In the genomic region with DNA sequence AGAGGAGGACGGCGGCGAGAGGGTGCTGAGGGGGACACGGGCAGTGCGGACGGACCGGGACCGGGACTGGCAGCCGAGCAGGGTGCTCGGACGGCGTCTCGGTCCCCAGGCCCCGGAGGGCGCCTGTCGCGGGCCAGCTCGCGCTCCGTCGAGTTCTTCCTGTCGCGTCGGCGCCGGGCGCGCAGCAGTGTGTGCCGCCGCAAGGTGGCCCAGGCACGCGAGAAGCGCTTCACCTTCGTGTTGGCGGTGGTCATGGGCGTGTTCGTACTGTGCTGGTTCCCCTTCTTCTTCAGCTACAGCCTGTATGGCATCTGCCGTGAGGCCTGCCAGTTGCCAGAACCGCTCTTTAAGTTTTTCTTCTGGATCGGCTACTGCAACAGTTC, we compare ENCODE assay signal across 9 mouse cellular contexts. TPM values are rescaled to one million over a fixed set of nuclear protein-coding genes. Genes with fewer than 3 reads are reported as not detected.
DNase-seq lines count a peak whose midpoint lies in the region; ATAC-seq lines count a peak whose summit lies in the region.
"Had no signal": no experiment of that assay in that cellular context is flagged by ENCODE, and none has a peak within 500 bp of the region (broad histone marks: within the 10 kb centered on the region; RNA-seq: fewer than 3 reads in every experiment).

No protein-coding gene starts in this region.

- H3K4me2 ChIP-seq in lung, embryonic 16.5 days (ENCODE audit: low read depth, low read length): peak overlapping the region; percentile 39
- H3K4me2 ChIP-seq in hindbrain, embryonic 16.5 days (ENCODE audit: low read length): peak overlapping the region; percentile 94
- H3K4me2 ChIP-seq in neural tube, embryonic 13.5 days: peak overlapping the region; percentile 77

- ATAC-seq in lung, embryonic 16.5 days (ENCODE audit: low read depth): no peak
- ATAC-seq in hindbrain, embryonic 16.5 days: peak; percentile 16; the same call in 1 of the 2 replicates
- ATAC-seq in neural tube, embryonic 13.5 days (ENCODE audit: low read depth): no peak
- ATAC-seq: inflammation-experienced regulatory T-cells, adult 6 months had no signal

- peaks cover 71% of the 10 kb centered on the region for H3K27me3 ChIP-seq in lung, embryonic 16.5 days (ENCODE audit: control insufficient read depth, insufficient read depth, low read depth, low read length)
- H3K27me3 ChIP-seq in hindbrain, embryonic 16.5 days (replicated peaks; ENCODE audit: control insufficient read depth, insufficient read depth, low read length): peaks cover 69% of the 10 kb centered on the region
- peaks cover 84% of the 10 kb centered on the region for H3K27me3 ChIP-seq in neural tube, embryonic 13.5 days

- no peaks in the 10 kb centered on the region for H3K36me3 ChIP-seq in lung, embryonic 16.5 days (ENCODE audit: control insufficient read depth, insufficient read depth, low read length)
- no peaks in the 10 kb centered on the region for H3K36me3 ChIP-seq in hindbrain, embryonic 16.5 days (ENCODE audit: control insufficient read depth, insufficient read depth, low read length)
- H3K36me3 ChIP-seq in neural tube, embryonic 13.5 days: no peaks in the 10 kb centered on the region

- peak; percentile 17 to 28 for DNase-seq in cerebellum, postnatal 36 days
- no peak for DNase-seq in cerebellum, adult 9-10 months
- no peak for DNase-seq in lung, postnatal 36 days
- DNase-seq in adrenal gland, postnatal 36 days: no peak
- DNase-seq in right cerebral cortex, adult 2 months (ENCODE audit: low spot score in 2 of 2): no peak

- H3K27ac ChIP-seq in lung, embryonic 16.5 days (ENCODE audit: low read length): no peak overlapping the region
- H3K27ac ChIP-seq in hindbrain, embryonic 16.5 days (ENCODE audit: low read depth, low read length): no peak overlapping the region
- no peak overlapping the region for H3K27ac ChIP-seq in neural tube, embryonic 13.5 days (replicated peaks)

- no peaks in the 10 kb centered on the region for H3K9me3 ChIP-seq in lung, embryonic 16.5 days (ENCODE audit: control insufficient read depth, low read length)
- H3K9me3 ChIP-seq in hindbrain, embryonic 16.5 days (ENCODE audit: control insufficient read depth, low read length): no peaks in the 10 kb centered on the region
- H3K9me3 ChIP-seq in neural tube, embryonic 13.5 days: no peaks in the 10 kb centered on the region

- WGBS in lung, embryonic 16.5 days: 3% methylated on average over 40 of the region's 40 CpGs
- 4% methylated on average over 40 of the region's 40 CpGs for WGBS in hindbrain, embryonic 16.5 days
- WGBS in neural tube, embryonic 13.5 days: 5% methylated on average over 40 of the region's 40 CpGs

- H3K9ac ChIP-seq in lung, embryonic 16.5 days (ENCODE audit: low read length): no peak overlapping the region
- H3K9ac ChIP-seq in hindbrain, embryonic 16.5 days (ENCODE audit: low read depth, low read length): no peak overlapping the region
- no peak overlapping the region for H3K9ac ChIP-seq in neural tube, embryonic 13.5 days

- peaks cover 11% of the 10 kb centered on the region for H3K4me1 ChIP-seq in lung, embryonic 16.5 days (replicated peaks; ENCODE audit: control insufficient read depth, insufficient read depth, low read length)
- H3K4me1 ChIP-seq in hindbrain, embryonic 16.5 days (ENCODE audit: control insufficient read depth, insufficient read depth, low read depth, low read length): peaks cover 14% of the 10 kb centered on the region
- H3K4me1 ChIP-seq in neural tube, embryonic 13.5 days (replicated peaks): peaks cover 29% of the 10 kb centered on the region

- H3K4me3 ChIP-seq in lung, embryonic 16.5 days (ENCODE audit: low read length): peak overlapping the region; percentile 28
- peak overlapping the region; percentile 68 for H3K4me3 ChIP-seq in hindbrain, embryonic 16.5 days (ENCODE audit: low read length)
- H3K4me3 ChIP-seq in neural tube, embryonic 13.5 days: peak overlapping the region; percentile 50

RNA-seq across cellular contexts. Expression of a gene that starts 2.7 kb away (rescaled TPM):
- polyA plus RNA-seq in lung, embryonic 16.5 days (2015; fragmentation: Nextera tagmentation; extraction: Ambion mirVana): not detected in 2 replicates
- polyA plus RNA-seq in hindbrain, embryonic 16.5 days (2015; fragmentation: Nextera tagmentation; extraction: Ambion mirVana): 0.60 and 0.63 TPM in 2 replicates
- polyA plus RNA-seq in neural tube, embryonic 13.5 days (2015; fragmentation: Nextera tagmentation; extraction: Ambion mirVana): 0.72 and 0.89 TPM in 2 replicates
- under 1 TPM; 0.30 to 0.53 TPM for total RNA-seq in adrenal gland, postnatal 36 days (2021)
- polyA plus RNA-seq: inflammation-experienced regulatory T-cells, adult 6 months had no signal

Comparison
In these comparisons a context has a peak if more than half of its experiments do, and no peak if none do; other contexts are left out.
1. DNase-seq: peak in cerebellum, postnatal 36 days (2 of 2); none in cerebellum, adult 9-10 months (single experiment), lung, postnatal 36 days (single experiment), adrenal gland, postnatal 36 days (0 of 2) and right cerebral cortex, adult 2 months (0 of 2).
2. H3K4me2 ChIP-seq: peak in every context shown above with its lines; median percentile 94 in hindbrain, embryonic 16.5 days; 77 in neural tube, embryonic 13.5 days; 39 in lung, embryonic 16.5 days.
3. Peak in every context shown above with its lines, with median percentiles within 50 percentile points of each other: H3K4me3 ChIP-seq.